Mouse (Mus musculus): Measurements from ENCODE around the gene Nbas. TPM values are rescaled to one million over a fixed set of nuclear protein-coding genes. Genes with fewer than 3 reads are reported as not detected.
A peak's percentile ranks its signal among the peaks of the same experiment; 100 is the strongest.

Nbas gene
- polyA plus RNA-seq, 1 experiment from 2014 or later: 14.4 TPM

- Histone ChIP-seq H3K4me3 (ENCODE audit: low read length) (no peak overlapping the region), H3K4me1 (ENCODE audit: control insufficient read depth, insufficient read depth, low read depth, low read length) (no peaks in the 10 kb centered on the region), H3K9ac (ENCODE audit: low read depth, low read length) (no peak overlapping the region), H3K27ac (ENCODE audit: low read depth, low read length) (no peak overlapping the region), H3K4me2 (ENCODE audit: low read length) (no peak overlapping the region), H3K36me3 (ENCODE audit: control insufficient read depth, insufficient read depth, low read length) (no peaks in the 10 kb centered on the region), H3K9me3 (ENCODE audit: control insufficient read depth, low read length) (no peaks in the 10 kb centered on the region), H3K27me3 (replicated peaks; ENCODE audit: control insufficient read depth, insufficient read depth, low read length) (no peaks in the 10 kb centered on the region)
- ATAC-seq: no peak
- WGBS: 8% methylated on average over 2 of the region's 2 CpGs
Measured at GRCm38 (mm10) chr12:13613041-13613440, 344.1 kb downstream of the Nbas start.

GRCm38 (mm10) chr12:13615661-13616060, 346.7 kb downstream of the Nbas start:
- no peak for ATAC-seq
- Histone ChIP-seq H3K27ac (ENCODE audit: low read depth, low read length) (no peak overlapping the region), H3K4me1 (ENCODE audit: control insufficient read depth, insufficient read depth, low read depth, low read length) (no peaks in the 10 kb centered on the region), H3K9ac (ENCODE audit: low read depth, low read length) (no peak overlapping the region), H3K4me2 (ENCODE audit: low read length) (no peak overlapping the region), H3K9me3 (ENCODE audit: control insufficient read depth, low read length) (no peaks in the 10 kb centered on the region), H3K27me3 (replicated peaks; ENCODE audit: control insufficient read depth, insufficient read depth, low read length) (no peaks in the 10 kb centered on the region), H3K36me3 (ENCODE audit: control insufficient read depth, insufficient read depth, low read length) (no peaks in the 10 kb centered on the region), H3K4me3 (ENCODE audit: low read length) (no peak overlapping the region)
- 70% methylated on average over 7 of the region's 7 CpGs for WGBS

- no peak overlapping the region for H3K27ac ChIP-seq (ENCODE audit: low read depth, low read length)
- H3K9ac ChIP-seq (ENCODE audit: low read depth, low read length): no peak overlapping the region
- H3K36me3 ChIP-seq (ENCODE audit: control insufficient read depth, insufficient read depth, low read length): no peaks in the 10 kb centered on the region
- H3K4me3 ChIP-seq (ENCODE audit: low read length): no peak overlapping the region
- no peak; the same call in 1 of the 2 replicates for ATAC-seq
- H3K27me3 ChIP-seq (replicated peaks; ENCODE audit: control insufficient read depth, insufficient read depth, low read length): no peaks in the 10 kb centered on the region
- H3K4me1 ChIP-seq (ENCODE audit: control insufficient read depth, insufficient read depth, low read depth, low read length): no peaks in the 10 kb centered on the region; the same call in 1 of the 2 replicates
- WGBS: 77% methylated on average over 15 of the region's 15 CpGs
- H3K4me2 ChIP-seq (ENCODE audit: low read length): no peak overlapping the region
- H3K9me3 ChIP-seq (ENCODE audit: control insufficient read depth, low read length): no peaks in the 10 kb centered on the region
Measured at GRCm38 (mm10) chr12:13622150-13622822, 353.4 kb downstream of the Nbas start.

GRCm38 (mm10) chr12:13626803-13627706, 358.1 kb downstream of the Nbas start:
- Histone ChIP-seq H3K4me2 (ENCODE audit: low read length) (no peak overlapping the region), H3K27me3 (replicated peaks; ENCODE audit: control insufficient read depth, insufficient read depth, low read length) (no peaks in the 10 kb centered on the region), H3K9ac (ENCODE audit: low read depth, low read length) (no peak overlapping the region), H3K9me3 (ENCODE audit: control insufficient read depth, low read length) (no peaks in the 10 kb centered on the region), H3K27ac (ENCODE audit: low read depth, low read length) (no peak overlapping the region), H3K4me1 (ENCODE audit: control insufficient read depth, insufficient read depth, low read depth, low read length) (no peaks in the 10 kb centered on the region; the same call in 1 of the 2 replicates), H3K36me3 (ENCODE audit: control insufficient read depth, insufficient read depth, low read length) (no peaks in the 10 kb centered on the region), H3K4me3 (ENCODE audit: low read length) (no peak overlapping the region)
- WGBS: 36% methylated on average over 12 of the region's 12 CpGs
- ATAC-seq: peak; percentile 53

Other genes starting within 250 kb of the Nbas start
- 136 and 148 TPM in 2 replicates for gene Ddx1, start 19.9 kb upstream of the Nbas start, polyA plus RNA-seq (2015; fragmentation: Nextera tagmentation; extraction: Ambion mirVana)

Data from hindbrain, embryonic 16.5 days (tissue).